Mouse (Mus musculus) ES-E14 (cell line): ENCODE results near the gene Lefty1.

Experiments
- CHD2 ChIP-seq: IDR thresholded peaks from 2 replicates; pipeline ENCODE4 v1.6.1; 2014; ENCODE audit warnings: mild to moderate bottlenecking, low read depth, low read length, inconsistent platforms
- ZC3H11A ChIP-seq: IDR thresholded peaks from 2 replicates; pipeline ENCODE4 v1.6.1; 2012; ENCODE audit warnings: low read depth, mild to moderate bottlenecking, inconsistent platforms, low read length, borderline replicate concordance
- ZNF384 ChIP-seq: IDR thresholded peaks from 2 replicates; pipeline ENCODE4 v1.6.1; 2012; ENCODE audit warnings: low read depth, low read length, inconsistent platforms

- TF ChIP-seq ZC3H11A (no peak), ZNF384 (no peak), CHD2 (no peak)
Measured at GRCm38 (mm10) chr1:180967261-180967660, 32.4 kb downstream of the Lefty1 start.
